Mouse (Mus musculus): ENCODE results near the gene Slc17a8.

GRCm38 (mm10) chr10:89578801-89579200 lies 42.3 kb downstream of the Slc17a8 start:
- TF ChIP-seq POLR2A (IDR thresholded peaks at IDR 0.05; ENCODE audit: insufficient read depth, low read length) (no peak), CTCF (IDR thresholded peaks at IDR 0.05; ENCODE audit: low read depth, low read length) (no peak), EP300 (IDR thresholded peaks at IDR 0.05; ENCODE audit: insufficient read depth, low read depth, low read length) (no peak)
